Mouse (Mus musculus) heart, postnatal 25 days (tissue): ENCODE measurements at regions not wholly inside any gene's neighbourhood (a gene's known extent, or its start where the extent isn't known, plus 50 kb on each side); places are given as distances from the start of the nearest gene placed in this dataset.

Experiments used
- DNase-seq: peaks from one replicate; pipeline ENCODE4 v3.0.0; 2022; ENCODE audit warnings: low spot score
- intact Hi-C: fragments of 180-260 bp; cut with DNase I; formaldehyde crosslinking; loops from one replicate; pipeline ENCODE4 v1.15.1; 2025

- DNase-seq = no peak
- intact Hi-C loops = no loop called here
Observed at GRCm38 (mm10) chr8:77842392-77843139, 118.3 kb upstream of the Ednra start.

DNA sequence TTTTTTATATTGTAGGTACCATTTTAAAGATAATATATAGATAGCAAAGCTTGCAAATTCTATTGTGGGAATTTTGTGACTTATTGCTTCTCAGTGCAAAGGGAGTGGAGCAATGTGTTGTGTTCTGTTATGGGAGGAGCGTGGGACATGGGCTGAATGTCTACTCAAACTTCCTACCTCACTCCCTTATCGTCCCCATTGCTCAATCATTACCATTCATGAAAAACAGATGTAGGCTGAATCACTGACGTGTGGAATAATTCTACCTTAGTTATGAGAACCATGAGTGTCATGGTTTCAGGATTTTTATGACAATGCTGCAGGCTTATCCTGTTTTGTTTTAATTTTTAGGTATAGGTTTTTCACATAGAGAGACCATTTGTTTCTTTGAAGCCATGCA, 119.0 kb upstream of the Ednra start:
- intact Hi-C loops = no loop called here
- DNase-seq = no peak

DNA sequence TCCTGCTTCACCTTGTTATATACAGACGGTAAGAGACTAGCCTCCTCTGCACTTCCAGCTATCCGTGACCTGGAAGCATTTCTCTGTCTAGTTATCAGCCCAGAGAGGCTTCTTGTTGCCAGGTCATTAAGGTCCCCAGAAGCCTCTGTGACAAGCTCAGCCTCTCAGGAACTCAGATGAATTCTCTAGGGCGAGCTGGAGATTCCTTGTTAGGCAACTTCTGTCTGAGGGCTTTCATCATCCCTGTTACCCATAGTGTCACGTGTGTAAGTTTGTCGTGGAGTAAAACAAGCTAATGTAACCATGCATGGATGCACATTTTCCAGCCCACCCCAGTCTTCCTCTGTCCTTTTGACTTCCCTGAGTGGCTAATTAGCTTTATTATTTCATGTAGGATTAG, 126.3 kb upstream of the Ednra start:
- no peak for DNase-seq
- intact Hi-C loops = no loop called here

DNA sequence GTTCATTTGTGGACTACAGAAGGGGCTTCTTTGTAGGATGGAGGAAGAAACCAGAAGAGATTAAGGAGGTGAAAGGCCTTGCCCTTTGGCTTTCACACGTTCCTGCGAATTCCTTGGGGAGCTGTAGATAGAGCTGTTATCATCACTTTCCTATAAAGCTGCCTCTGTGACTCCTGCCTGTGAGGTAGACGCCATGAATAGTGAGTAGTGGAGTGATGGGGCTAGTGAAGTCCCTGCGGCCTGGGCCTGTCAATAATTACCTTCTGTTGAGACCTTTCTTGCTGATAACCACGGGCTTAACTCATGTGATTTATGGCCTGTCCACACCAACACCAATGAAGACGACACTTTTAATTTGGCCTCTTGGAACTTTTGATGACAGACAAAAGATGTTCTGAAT, 146.0 kb upstream of the Ednra start:
- no peak for DNase-seq
- intact Hi-C loops = no loop called here

- intact Hi-C loops = no loop called here
- DNase-seq = no peak
Observed at GRCm38 (mm10) chr8:77872771-77873170, 148.5 kb upstream of the Ednra start.

DNA sequence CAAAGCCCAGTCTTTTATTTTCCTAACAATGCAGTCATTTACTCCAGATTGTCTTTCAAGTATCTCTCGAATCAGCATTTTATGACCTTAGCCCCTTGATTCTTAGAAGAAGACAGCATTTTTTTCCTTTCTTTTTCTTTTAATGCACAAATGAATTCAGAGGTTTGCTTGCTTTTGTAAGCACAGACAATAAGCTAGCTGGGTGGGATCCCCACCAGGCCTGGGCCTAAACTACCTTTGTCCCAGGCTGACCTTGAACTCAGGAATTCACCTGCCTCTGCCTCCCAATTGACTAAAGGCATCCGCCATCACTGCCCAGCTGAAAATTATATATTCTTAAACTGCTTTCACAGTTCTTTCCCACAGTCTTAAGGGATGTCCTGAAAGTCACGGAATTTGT, 195.5 kb upstream of the Ednra start:
- intact Hi-C loops = no loop called here
- no peak for DNase-seq

GRCm38 (mm10) chr8:77921868-77922267, 197.6 kb upstream of the Ednra start:
- no peak for DNase-seq
- intact Hi-C loops = no loop called here

DNA sequence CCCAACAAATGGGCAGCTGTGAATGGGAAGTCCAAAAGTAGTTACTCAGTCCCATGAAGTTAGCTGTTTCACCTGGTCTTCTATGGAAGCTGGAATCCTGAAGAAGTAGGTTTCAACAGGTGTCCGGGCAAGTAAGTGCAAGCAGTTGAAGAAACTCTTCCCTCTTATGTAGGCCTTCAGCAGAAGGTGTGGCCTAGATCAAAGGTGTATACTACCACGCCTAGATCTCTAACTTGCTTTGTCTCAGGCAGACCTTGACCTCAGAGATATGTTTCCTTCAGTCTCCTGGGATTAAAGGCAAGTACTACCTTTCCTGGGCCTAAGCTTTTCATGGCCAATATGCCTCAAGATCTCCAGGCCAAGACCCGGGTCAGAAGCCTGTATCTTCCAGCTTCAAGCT, 223.4 kb upstream of the Ednra start:
- DNase-seq = no peak
- intact Hi-C loops = no loop called here

DNA sequence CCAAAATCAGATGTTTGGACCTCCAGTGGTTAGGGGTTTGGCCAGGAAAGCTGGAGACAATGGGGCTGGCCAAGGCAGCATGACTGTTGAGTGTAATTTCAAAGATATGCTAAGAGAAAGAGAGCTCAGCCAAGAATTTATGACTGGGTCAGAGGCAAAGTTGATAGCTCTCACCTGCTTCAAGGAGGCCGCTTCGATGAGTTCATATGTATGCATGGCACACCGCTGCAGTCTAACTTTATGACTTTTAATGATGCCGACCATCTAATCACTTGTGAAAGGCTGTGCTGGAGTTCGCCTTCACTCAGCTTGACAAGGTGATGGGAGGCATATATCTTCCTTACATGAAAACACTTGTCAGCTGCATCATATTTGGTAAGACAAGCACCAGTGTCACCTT, 225.4 kb upstream of the Ednra start:
- intact Hi-C loops = no loop called here
- no peak for DNase-seq

DNA sequence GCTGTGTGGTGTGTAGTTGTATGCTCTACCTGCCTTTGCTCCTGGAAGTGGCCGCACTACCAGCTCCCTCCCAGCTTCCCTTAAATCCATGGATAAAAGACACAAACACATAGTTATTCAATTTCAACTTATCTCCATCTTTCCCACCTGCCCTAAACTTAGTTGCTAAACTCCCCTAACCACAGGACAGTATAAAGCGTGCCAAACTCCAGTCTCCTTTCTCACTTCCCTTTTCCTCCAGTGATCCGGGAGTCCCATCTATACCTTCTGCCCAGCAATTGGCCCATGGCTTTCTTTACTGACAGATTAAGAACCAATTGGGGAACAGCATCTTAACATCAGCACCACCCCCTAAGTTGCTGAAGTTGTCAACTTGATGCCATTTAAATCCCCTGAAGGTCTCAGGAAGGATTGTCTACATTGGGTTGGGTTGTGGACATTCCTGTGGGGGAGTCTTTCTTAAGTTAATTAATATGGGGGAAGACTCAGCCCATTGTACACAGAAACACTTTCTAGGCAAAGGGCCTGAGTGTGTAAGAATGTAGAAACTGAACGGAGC, 234.6 kb upstream of the Ednra start:
- intact Hi-C loops = no loop called here
- DNase-seq = no peak

DNA sequence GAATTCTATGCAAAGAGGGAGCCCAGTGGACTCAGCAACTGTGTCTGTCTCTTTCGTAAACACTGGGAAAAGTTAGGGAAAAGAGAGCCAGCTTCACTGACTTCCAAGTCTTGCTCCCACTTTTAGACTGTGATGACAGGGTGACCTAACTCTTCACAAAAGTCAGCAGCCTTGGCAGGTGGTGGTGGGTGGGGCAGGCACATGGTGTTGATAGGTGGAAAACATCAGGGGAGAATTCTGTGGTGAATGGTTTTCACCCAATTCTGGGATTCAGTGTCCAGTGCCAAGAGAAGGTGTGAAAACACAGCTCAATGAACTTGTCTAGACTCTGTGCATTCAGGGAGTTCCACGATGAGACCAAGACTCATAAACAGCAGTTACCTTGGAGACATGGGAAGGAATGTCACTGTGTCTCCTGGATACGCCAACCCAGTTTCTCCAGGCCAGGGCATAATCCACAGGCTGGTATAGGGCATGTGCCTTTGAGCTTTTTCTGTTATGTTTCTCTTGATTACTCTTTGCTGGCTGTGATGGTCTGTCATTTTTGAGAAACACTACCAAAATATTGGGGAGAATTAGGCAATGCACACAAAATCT, 238.9 kb upstream of the Ednra start:
- peak; percentile 31 for DNase-seq
- intact Hi-C loops = no loop called here

DNA sequence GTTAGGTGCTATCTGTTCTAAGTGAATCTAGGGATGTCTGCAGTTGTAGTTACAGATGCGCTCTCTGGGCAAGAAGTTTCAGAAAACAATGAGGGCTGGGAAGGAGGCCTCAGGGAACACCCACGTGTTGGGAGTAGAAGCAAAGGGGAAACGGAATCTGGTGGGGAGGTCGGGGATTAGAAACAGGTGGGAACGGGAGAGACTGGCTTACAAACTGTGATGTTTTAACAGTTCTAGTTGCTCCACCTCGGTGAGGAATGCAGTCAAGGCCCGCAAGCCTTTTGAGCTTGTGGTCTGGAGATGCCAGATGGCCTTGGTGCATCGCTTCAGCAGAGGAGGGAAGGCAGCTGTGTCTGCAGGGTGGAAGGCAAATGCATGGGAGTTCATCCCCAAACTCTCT, 242.7 kb upstream of the Ttc29 start:
- no peak for DNase-seq
- intact Hi-C loops = no loop called here

DNA sequence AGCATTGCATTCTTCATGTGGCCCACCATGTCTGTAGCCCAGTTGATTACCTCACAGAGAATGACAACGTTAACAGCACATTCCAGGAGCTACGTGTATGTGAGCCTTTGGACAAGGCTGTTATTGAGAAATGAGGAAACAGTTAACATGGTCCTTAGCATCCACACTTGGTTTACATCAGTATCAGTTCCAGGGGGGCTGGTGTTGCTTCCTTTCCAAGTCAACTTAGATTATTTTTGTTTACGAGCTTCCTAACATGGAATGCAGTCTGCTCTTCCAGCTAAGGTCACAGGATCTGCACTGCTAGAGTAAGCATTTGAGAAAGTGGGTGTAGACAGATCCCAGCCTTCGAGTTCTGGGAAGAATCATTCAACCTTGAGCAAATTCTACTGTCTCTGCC, 239.4 kb upstream of the Ttc29 start:
- intact Hi-C loops = no loop called here
- no peak for DNase-seq

DNA sequence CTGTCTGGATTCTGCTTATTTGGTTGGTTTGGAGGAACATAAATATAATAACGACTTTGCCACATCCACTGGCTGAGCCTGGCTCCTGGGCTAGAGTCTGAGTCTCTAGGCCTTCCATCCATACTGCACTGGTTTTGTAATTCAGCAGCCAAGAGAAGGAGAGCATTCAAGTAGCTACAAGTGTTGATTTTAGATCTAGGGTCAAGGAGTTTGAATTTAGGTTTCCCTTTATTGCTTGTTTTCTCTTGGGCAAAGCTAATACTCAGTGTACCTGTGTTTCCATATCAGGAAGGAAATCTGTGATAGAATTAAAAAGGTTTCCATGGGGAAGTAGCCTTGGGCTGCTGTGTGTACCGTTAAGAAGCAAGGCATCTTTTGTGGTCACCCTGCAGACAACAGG, 234.0 kb upstream of the Ttc29 start:
- no peak for DNase-seq
- intact Hi-C loops = no loop called here

GRCm38 (mm10) chr8:77980701-77981100, 232.4 kb upstream of the Ttc29 start:
- no peak for DNase-seq
- intact Hi-C loops = no loop called here

DNA sequence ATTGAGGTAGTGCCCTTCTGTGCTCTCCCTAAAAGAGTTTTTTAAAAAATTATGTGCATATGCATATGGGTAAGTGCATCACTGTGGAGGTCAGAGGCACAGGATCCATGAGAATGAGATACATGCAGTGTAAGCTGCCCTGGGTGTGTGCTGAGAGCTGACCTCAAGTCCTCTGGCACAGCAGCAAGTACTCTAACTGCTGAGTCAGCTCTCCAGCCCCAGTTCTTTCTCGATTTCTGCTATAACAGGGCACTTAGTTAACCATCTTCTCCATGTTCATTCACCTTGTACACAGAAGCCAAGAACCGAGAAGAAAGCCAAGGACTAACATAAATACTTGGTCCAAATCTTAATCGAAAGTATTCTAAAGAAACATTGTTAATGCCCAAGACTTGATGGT, 231.1 kb upstream of the Ttc29 start:
- intact Hi-C loops = no loop called here
- DNase-seq = no peak

DNA sequence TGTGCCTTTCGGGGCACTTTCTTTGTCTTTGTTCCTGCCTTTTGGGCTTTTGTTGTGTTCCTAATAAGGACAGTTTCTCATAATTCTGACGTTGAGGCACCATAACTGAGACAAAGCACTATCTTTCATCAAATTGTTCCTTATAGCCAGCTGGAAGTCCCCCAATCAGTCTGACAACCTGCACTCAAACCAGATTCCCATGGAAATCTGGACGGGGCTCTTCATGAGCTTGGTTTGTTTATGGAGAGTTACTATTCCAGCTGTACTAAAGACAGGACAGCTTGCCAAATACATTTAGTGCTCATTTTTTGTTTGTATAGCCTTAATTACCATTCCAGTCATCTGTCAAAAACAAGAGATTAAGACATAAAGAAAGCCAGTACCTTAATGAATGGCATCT, 229.6 kb upstream of the Ttc29 start:
- no peak for DNase-seq
- intact Hi-C loops = no loop called here

GRCm38 (mm10) chr8:77987237-77987636, 225.9 kb upstream of the Ttc29 start:
- intact Hi-C loops = no loop called here
- DNase-seq = no peak

GRCm38 (mm10) chr8:77988291-77989056, 224.6 kb upstream of the Ttc29 start:
- peak; percentile 13 for DNase-seq
- intact Hi-C loops = no loop called here

GRCm38 (mm10) chr8:77991050-77991449, 222.0 kb upstream of the Ttc29 start:
- intact Hi-C loops = no loop called here
- no peak for DNase-seq

DNA sequence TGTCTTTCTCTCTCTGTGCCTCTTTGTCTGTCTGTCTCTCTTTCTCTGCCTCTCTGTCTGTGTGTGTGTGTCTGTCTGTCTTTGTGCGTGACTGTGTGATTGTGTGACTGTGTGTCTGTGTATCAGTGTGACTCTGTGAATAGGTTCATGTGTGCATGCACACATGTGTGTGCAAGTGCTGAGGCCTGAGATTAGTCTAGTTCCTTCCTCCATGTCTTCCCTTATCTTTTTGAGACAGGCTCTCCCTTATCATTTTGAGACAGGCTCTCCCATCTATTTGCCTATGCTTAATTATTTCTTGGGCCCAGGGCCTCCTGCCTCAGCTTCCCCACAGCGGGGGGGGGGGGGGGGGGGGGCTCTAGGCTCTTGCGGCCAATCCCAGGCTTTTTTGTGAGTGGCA, 212.8 kb upstream of the Ttc29 start:
- intact Hi-C loops = loop anchor here (5.0 to 10.0 kb wide), 2 partner anchors 278 to 586 kb away; partner anchors contain the start of gene Ednra
- no peak for DNase-seq
